Mouse (Mus musculus) bone marrow, adult 2 months (tissue): Measurements from ENCODE around the gene Fcf1.

Experiments used
- CTCF ChIP-seq: fragments of 200-500 bp; IDR thresholded peaks from 2 replicates; pipeline ENCODE4 v1.5.1; 2011; ENCODE audit warnings: low read length, control low read depth; ENCODE audit not compliant: control insufficient read depth, insufficient read depth
- POLR2A ChIP-seq: fragments of 200-500 bp; IDR thresholded peaks from 2 replicates; pipeline ENCODE4 v1.6.1; 2011; ENCODE audit warnings: low read depth, mild to moderate bottlenecking, control low read depth, low read length, borderline replicate concordance; ENCODE audit not compliant: control insufficient read depth

DNA sequence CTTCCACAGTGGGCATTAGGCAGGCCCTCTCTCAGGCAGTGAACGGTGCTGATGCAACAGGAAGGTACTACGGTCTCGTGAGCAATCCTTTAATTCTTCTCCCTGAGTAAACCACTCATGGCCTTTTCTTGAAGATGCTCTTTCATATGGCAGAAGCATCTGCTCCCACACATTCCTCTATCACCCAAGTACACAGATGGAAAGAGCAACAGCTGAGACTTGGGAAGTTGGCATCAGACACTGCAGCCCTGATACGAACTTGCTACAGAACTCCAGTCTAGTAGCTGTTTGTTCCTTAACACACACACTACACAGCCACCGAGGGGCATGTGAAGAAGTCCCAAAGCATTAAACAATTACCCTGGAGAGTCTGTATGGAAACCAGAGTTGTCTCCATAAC is 46.4 kb upstream of the Fcf1 start:
- TF ChIP-seq POLR2A (no peak), CTCF (no peak)
